16 mouse cellular contexts compared by ENCODE assay signal in genomic region chr15:77922710-77923109, GRCm38 (mm10). TPM values are rescaled to one million over a fixed set of nuclear protein-coding genes. Genes with fewer than 3 reads are reported as not detected.
A peak's percentile ranks its signal among the peaks of the same experiment; 100 is the strongest.
DNase-seq lines count a peak whose midpoint lies in the region; ATAC-seq and TF ChIP-seq lines count a peak whose summit lies in the region.
"Had no signal": no experiment of that assay in that cellular context is flagged by ENCODE, and none has a peak within 500 bp of the region (broad histone marks: within the 10 kb centered on the region; RNA-seq: fewer than 3 reads in every experiment).

No protein-coding gene starts in this region.

- H3K9ac ChIP-seq in liver, embryonic 15.5 days: no peak overlapping the region
- H3K9ac ChIP-seq: forebrain, embryonic 15.5 days; limb, embryonic 13.5 days; midbrain, embryonic 15.5 days had no signal

- H3K36me3 ChIP-seq in liver, embryonic 15.5 days (replicated peaks): peaks cover 95% of the 10 kb centered on the region

- WGBS in liver, embryonic 15.5 days (ENCODE audit: insufficient replicate concordance): 65% methylated on average over 9 of the region's 9 CpGs

- no peak overlapping the region for H3K4me2 ChIP-seq in liver, embryonic 15.5 days
- H3K4me2 ChIP-seq: forebrain, embryonic 15.5 days; limb, embryonic 13.5 days; midbrain, embryonic 15.5 days had no signal

- peak; percentile 70 for ATAC-seq in liver, embryonic 15.5 days (ENCODE audit: insufficient read depth)
- ATAC-seq: forebrain, embryonic 15.5 days; lung, postnatal 0 days; midbrain, embryonic 15.5 days had no signal

- no peaks in the 10 kb centered on the region for H3K9me3 ChIP-seq in liver, embryonic 15.5 days (replicated peaks)
- H3K9me3 ChIP-seq: forebrain, embryonic 15.5 days; limb, embryonic 13.5 days; midbrain, embryonic 15.5 days had no signal

- H3K4me3 ChIP-seq in left cerebral cortex, adult 2 months: no peak overlapping the region
- H3K4me3 ChIP-seq in liver, embryonic 15.5 days (replicated peaks): no peak overlapping the region
- H3K4me3 ChIP-seq: erythroblast, embryonic 14.5 days; forebrain, embryonic 15.5 days; limb, embryonic 13.5 days; midbrain, embryonic 15.5 days had no signal

- H3K4me1 ChIP-seq in liver, embryonic 15.5 days (replicated peaks): peaks cover 42% of the 10 kb centered on the region

- peak; percentile 70 for DNase-seq in adrenal gland, postnatal 14 days
- DNase-seq in adrenal gland, adult 18-20 months (ENCODE audit: low spot score in 2 of 2): no peak
- no peak for DNase-seq in left cerebral cortex, adult 2 months (ENCODE audit: extremely low spot score in 1 of 2, low spot score in 2 of 2)
- DNase-seq in left cerebral cortex, postnatal 25 days (ENCODE audit: low spot score in 2 of 2): no peak
- peak; percentile 67 for DNase-seq in kidney, postnatal 10 days
- no peak for DNase-seq in embryo, embryonic 10 days (ENCODE audit: low spot score)
- DNase-seq in cerebellum, postnatal 14 days: no peak
- DNase-seq: cerebellum, adult 11 months; cerebellum, postnatal 25 days; thymus, adult 18-20 months had no signal

- intact Hi-C loops in left cerebral cortex, adult 2 months (cut with DNase I): no loop called here
- intact Hi-C loops in left cerebral cortex, postnatal 25 days (cut with DNase I): no loop called here

- 0 out of 2 replicates have a peak overlapping the region, but pooled peaks have one; percentile 28 for H3K27ac ChIP-seq in left cerebral cortex, adult 2 months
- H3K27ac ChIP-seq in liver, embryonic 15.5 days (replicated peaks): peak overlapping the region; percentile 81
- H3K27ac ChIP-seq: forebrain, embryonic 15.5 days; limb, embryonic 13.5 days; midbrain, embryonic 15.5 days had no signal

- H3K27me3 ChIP-seq in liver, embryonic 15.5 days: no peaks in the 10 kb centered on the region
- H3K27me3 ChIP-seq: forebrain, embryonic 15.5 days; limb, embryonic 13.5 days; midbrain, embryonic 15.5 days had no signal

- no peak for TF ChIP-seq CTCF in left cerebral cortex, adult 2 months (IDR thresholded peaks at IDR 0.05)

RNA-seq across cellular contexts. Expression of gene Txn2, which starts 6.1 kb away (rescaled TPM):
- 430 and 443 TPM in 2 replicates for total RNA-seq in adrenal gland, postnatal 14 days (2021)
- 100 to 1,000 TPM; 544 to 611 TPM for total RNA-seq in adrenal gland, adult 18-20 months (2021)
- total RNA-seq in left cerebral cortex, adult 2 months (2021): 100 to 1,000 TPM; 139 to 143 TPM
- 100 to 1,000 TPM; 132 to 135 TPM for total RNA-seq in left cerebral cortex, postnatal 25 days (2021)
- 185 and 208 TPM in 2 replicates for polyA plus RNA-seq in liver, embryonic 15.5 days (2015; fragmentation: Nextera tagmentation; extraction: Ambion mirVana)

RNA-seq across cellular contexts. Expression of gene Foxred2, which starts 33.8 kb away (rescaled TPM):
- 3.3 and 4.4 TPM in 2 replicates for total RNA-seq in adrenal gland, postnatal 14 days (2021)
- 1 to 10 TPM; 2.8 to 3.5 TPM for total RNA-seq in adrenal gland, adult 18-20 months (2021)
- 10 to 100 TPM; 10.9 to 11.9 TPM for total RNA-seq in left cerebral cortex, adult 2 months (2021)
- total RNA-seq in left cerebral cortex, postnatal 25 days (2021): 10 to 100 TPM; 11.8 to 12.0 TPM
- polyA plus RNA-seq in liver, embryonic 15.5 days (2015; fragmentation: Nextera tagmentation; extraction: Ambion mirVana): 1.1 and 1.4 TPM in 2 replicates

RNA-seq across cellular contexts. Expression of gene Eif3d, which starts 47.9 kb away (rescaled TPM):
- 152 and 167 TPM in 2 replicates for total RNA-seq in adrenal gland, postnatal 14 days (2021)
- total RNA-seq in adrenal gland, adult 18-20 months (2021): 100 to 1,000 TPM; 149 to 156 TPM
- total RNA-seq in left cerebral cortex, adult 2 months (2021): 100 to 1,000 TPM; 101 to 102 TPM
- 100 to 1,000 TPM in 1 of 2 experiments, 10 to 100 TPM in 1; 97.3 to 105 TPM for total RNA-seq in left cerebral cortex, postnatal 25 days (2021)
- polyA plus RNA-seq in liver, embryonic 15.5 days (2015; fragmentation: Nextera tagmentation; extraction: Ambion mirVana): 139 and 142 TPM in 2 replicates

Comparison
In these comparisons a context has a peak if more than half of its experiments do, and no peak if none do; other contexts are left out.
1. DNase-seq: peak in adrenal gland, postnatal 14 days (single experiment) and kidney, postnatal 10 days (single experiment); none in adrenal gland, adult 18-20 months (0 of 2), left cerebral cortex, adult 2 months (0 of 2), left cerebral cortex, postnatal 25 days (0 of 2), embryo, embryonic 10 days (single experiment) and cerebellum, postnatal 14 days (0 of 2).